Mouse (Mus musculus): Measurements from ENCODE around the gene Cmtm8.
A peak's percentile ranks its signal among the peaks of the same experiment; 100 is the strongest.

Cmtm8 gene

GRCm38 (mm10) chr9:114821548-114822289, 22.2 kb downstream of the Cmtm8 start:
- DNase-seq: no peak

- no peak for DNase-seq
Measured at GRCm38 (mm10) chr9:114818918-114819317, 25.0 kb downstream of the Cmtm8 start.

GRCm38 (mm10) chr9:114817012-114817411, 26.9 kb downstream of the Cmtm8 start:
- DNase-seq: no peak

GRCm38 (mm10) chr9:114816121-114816520, 27.8 kb downstream of the Cmtm8 start:
- DNase-seq: no peak

- DNase-seq: peak; percentile 50 to 56
Measured at GRCm38 (mm10) chr9:114815315-114815714, 28.6 kb downstream of the Cmtm8 start.

- DNase-seq: no peak
Measured at GRCm38 (mm10) chr9:114812001-114812400, 32.0 kb downstream of the Cmtm8 start.

- no peak for DNase-seq
Measured at GRCm38 (mm10) chr9:114810837-114811236, 33.1 kb downstream of the Cmtm8 start.

- DNase-seq: no peak
Measured at GRCm38 (mm10) chr9:114808671-114809070, 35.3 kb downstream of the Cmtm8 start.

GRCm38 (mm10) chr9:114807261-114807660, 36.7 kb downstream of the Cmtm8 start:
- no peak for DNase-seq

- DNase-seq: peak in 1 of 2 experiments; percentile 28
Measured at GRCm38 (mm10) chr9:114805151-114805671, 38.7 kb downstream of the Cmtm8 start.

GRCm38 (mm10) chr9:114802191-114802590, 41.8 kb downstream of the Cmtm8 start:
- peak; percentile 18 to 45 for DNase-seq

GRCm38 (mm10) chr9:114801301-114801700, 42.7 kb downstream of the Cmtm8 start:
- DNase-seq: no peak

GRCm38 (mm10) chr9:114799498-114800107, 44.4 kb downstream of the Cmtm8 start:
- no peak for DNase-seq

- DNase-seq: no peak
Measured at GRCm38 (mm10) chr9:114798845-114799244, 45.1 kb downstream of the Cmtm8 start.

GRCm38 (mm10) chr9:114797329-114798004, 46.5 kb downstream of the Cmtm8 start:
- peak; percentile 96 to 97 for DNase-seq

GRCm38 (mm10) chr9:114796473-114797050, 47.4 kb downstream of the Cmtm8 start:
- DNase-seq: no peak

GRCm38 (mm10) chr9:114794491-114794890, 49.5 kb downstream of the Cmtm8 start:
- DNase-seq: no peak

GRCm38 (mm10) chr9:114793764-114794295, 50.1 kb downstream of the Cmtm8 start:
- no peak for DNase-seq

GRCm38 (mm10) chr9:114789989-114790388, 54.0 kb downstream of the Cmtm8 start:
- DNase-seq: no peak

GRCm38 (mm10) chr9:114789557-114789956, 54.4 kb downstream of the Cmtm8 start:
- DNase-seq: no peak

- DNase-seq: no peak
Measured at GRCm38 (mm10) chr9:114788697-114789096, 55.3 kb downstream of the Cmtm8 start.

GRCm38 (mm10) chr9:114787716-114788115, 56.2 kb downstream of the Cmtm8 start:
- no peak for DNase-seq

GRCm38 (mm10) chr9:114787134-114787533, 56.8 kb downstream of the Cmtm8 start:
- no peak for DNase-seq

Measured in cerebellum, postnatal 10 days (tissue).